Mouse (Mus musculus) heart, embryonic 12.5 days (tissue): ENCODE data around the gene Pex14. TPM values are rescaled to one million over a fixed set of nuclear protein-coding genes. Genes with fewer than 3 reads are reported as not detected.

ENCODE experiments used
- ATAC-seq: fragments of 200-750 bp; cut with Nextera tagmentation; 2 replicates; pipeline ENCODE4 v1.8.0; 2017; ENCODE audit warnings: moderate TSS enrichment, moderate library complexity; ENCODE audit not compliant: insufficient number of reproducible peaks, low FRiP score
- H3K27ac ChIP-seq: fragments of 300-500 bp; sonication (generic); 2 replicates; pipeline ENCODE4 v1.5.1; 2016; ENCODE audit warnings: mild to moderate bottlenecking, moderate library complexity; ENCODE audit not compliant: poor library complexity, severe bottlenecking
- H3K27me3 ChIP-seq: fragments of 300-500 bp; sonication (generic); replicated peaks from 2 replicates; pipeline ENCODE4 v1.6.1; 2016; ENCODE audit warnings: mild to moderate bottlenecking, moderate library complexity
- H3K36me3 ChIP-seq: fragments of 300-500 bp; sonication (generic); 2 replicates; pipeline ENCODE4 v1.6.1; 2016; ENCODE audit warnings: mild to moderate bottlenecking, moderate library complexity
- H3K4me1 ChIP-seq: fragments of 300-500 bp; sonication (generic); replicated peaks from 2 replicates; pipeline ENCODE4 v1.6.1; 2016; ENCODE audit warnings: mild to moderate bottlenecking
- H3K4me2 ChIP-seq: fragments of 300-500 bp; sonication (generic); 2 replicates; pipeline ENCODE4 v1.6.1; 2016; ENCODE audit warnings: mild to moderate bottlenecking, moderate library complexity
- H3K4me3 ChIP-seq: fragments of 300-500 bp; sonication (generic); 2 replicates; pipeline ENCODE4 v1.5.1; 2016; ENCODE audit warnings: mild to moderate bottlenecking
- H3K9ac ChIP-seq: fragments of 300-500 bp; sonication (generic); 2 replicates; pipeline ENCODE4 v1.6.1; 2016; ENCODE audit warnings: mild to moderate bottlenecking, moderate library complexity
- H3K9me3 ChIP-seq: fragments of 300-500 bp; sonication (generic); replicated peaks from 2 replicates; pipeline ENCODE4 v1.6.1; 2016; ENCODE audit warnings: mild to moderate bottlenecking, moderate library complexity
- WGBS: fragments of 180-500 bp; shearing (Covaris S2); methylation state at CpG from one replicate; pipeline ENCODE4 v1.1.7; 2016; 5-methylcytosine and 5-hydroxymethylcytosine counted together
- polyA plus RNA-seq: library from polyadenylated mRNA; unstranded; fragments of >200 nt; fragmentation: Nextera tagmentation; extraction: Ambion mirVana; gene quantifications from 2 replicates; pipeline ENCODE4 v1.2.1, GENCODE M21; 2016

Gene Pex14
- polyA plus RNA-seq, 1 experiment from 2014 or later: 44.3 TPM

- H3K9ac ChIP-seq: no peak overlapping the region
- no peak overlapping the region for H3K27ac ChIP-seq
- no peak overlapping the region for H3K4me3 ChIP-seq
- WGBS: 67% methylated on average over 6 of the region's 6 CpGs
- 0 out of 2 replicates have a peak, but pooled peaks cover 3% of the 10 kb centered on the region for H3K36me3 ChIP-seq
- H3K27me3 ChIP-seq: no peaks in the 10 kb centered on the region
- no peak for ATAC-seq
- H3K4me1 ChIP-seq: peaks cover 8% of the 10 kb centered on the region; the same call in 1 of the 2 replicates
- no peak overlapping the region for H3K4me2 ChIP-seq
- no peaks in the 10 kb centered on the region for H3K9me3 ChIP-seq
These were observed 80.2 kb downstream of the Pex14 start for GRCm38 (mm10) chr4:149019456-149019855.

GRCm38 (mm10) chr4:149006756-149007155 lies 92.9 kb downstream of the Pex14 start:
- H3K36me3 ChIP-seq: 0 out of 2 replicates have a peak, but pooled peaks cover 3% of the 10 kb centered on the region
- ATAC-seq: no peak
- no peak overlapping the region for H3K9ac ChIP-seq
- H3K27ac ChIP-seq: no peak overlapping the region
- H3K9me3 ChIP-seq: no peaks in the 10 kb centered on the region
- no peak overlapping the region for H3K4me2 ChIP-seq
- WGBS: 88% methylated on average over 6 of the region's 6 CpGs
- H3K27me3 ChIP-seq: no peaks in the 10 kb centered on the region
- H3K4me3 ChIP-seq: no peak overlapping the region
- H3K4me1 ChIP-seq: peaks cover 15% of the 10 kb centered on the region

- Histone ChIP-seq H3K27me3 (no peaks in the 10 kb centered on the region), H3K4me2 (no peak overlapping the region), H3K9me3 (no peaks in the 10 kb centered on the region), H3K4me1 (peaks cover 15% of the 10 kb centered on the region), H3K36me3 (0 out of 2 replicates have a peak, but pooled peaks cover 4% of the 10 kb centered on the region), H3K27ac (no peak overlapping the region), H3K9ac (no peak overlapping the region), H3K4me3 (no peak overlapping the region)
- ATAC-seq: no peak
- WGBS: 90% methylated on average over 3 of the region's 3 CpGs
These were observed 93.6 kb downstream of the Pex14 start for GRCm38 (mm10) chr4:149006107-149006506.

- whole genome bisulfite sequencing: 92% methylated on average over 11 of the region's 11 CpGs
These were observed 97.1 kb downstream of the Pex14 start for GRCm38 (mm10) chr4:149002441-149003093.

GRCm38 (mm10) chr4:149001515-149001914 lies 98.2 kb downstream of the Pex14 start:
- Histone ChIP-seq H3K4me3 (no peak overlapping the region), H3K9me3 (no peaks in the 10 kb centered on the region), H3K36me3 (peaks cover 12% of the 10 kb centered on the region; the same call in 1 of the 2 replicates), H3K4me1 (no peaks in the 10 kb centered on the region), H3K9ac (no peak overlapping the region), H3K27ac (no peak overlapping the region), H3K27me3 (no peaks in the 10 kb centered on the region), H3K4me2 (no peak overlapping the region)
- ATAC-seq: no peak
- 89% methylated on average over 5 of the region's 5 CpGs for WGBS

More at GRCm38 (mm10) chr4:149002441-149003093, 97.1 kb downstream of the Pex14 start:
- H3K27me3 ChIP-seq: no peaks in the 10 kb centered on the region
- H3K36me3 ChIP-seq: peaks cover 12% of the 10 kb centered on the region; the same call in 1 of the 2 replicates
- no peak overlapping the region for H3K9ac ChIP-seq
- no peak overlapping the region for H3K4me2 ChIP-seq
- H3K4me1 ChIP-seq: peaks cover under 1% of the 10 kb centered on the region; the same call in 1 of the 2 replicates
- no peaks in the 10 kb centered on the region for H3K9me3 ChIP-seq
- no peak overlapping the region for H3K4me3 ChIP-seq
- H3K27ac ChIP-seq: no peak overlapping the region
- no peak for ATAC-seq

- peaks cover 12% of the 10 kb centered on the region; the same call in 1 of the 2 replicates for H3K36me3 ChIP-seq
- 90% methylated on average over 6 of the region's 6 CpGs for WGBS
- H3K9me3 ChIP-seq: no peaks in the 10 kb centered on the region
- no peak overlapping the region for H3K27ac ChIP-seq
- H3K4me3 ChIP-seq: no peak overlapping the region
- no peak overlapping the region for H3K9ac ChIP-seq
- H3K4me2 ChIP-seq: no peak overlapping the region
- no peak for ATAC-seq
- H3K27me3 ChIP-seq: no peaks in the 10 kb centered on the region
- no peaks in the 10 kb centered on the region for H3K4me1 ChIP-seq
These were observed 98.9 kb downstream of the Pex14 start for GRCm38 (mm10) chr4:149000746-149001145.

- Histone ChIP-seq H3K4me2 (no peak overlapping the region), H3K36me3 (0 out of 2 replicates have a peak, but pooled peaks cover 7% of the 10 kb centered on the region), H3K9me3 (no peaks in the 10 kb centered on the region), H3K9ac (no peak overlapping the region), H3K27ac (no peak overlapping the region), H3K4me1 (peaks cover 6% of the 10 kb centered on the region), H3K27me3 (no peaks in the 10 kb centered on the region), H3K4me3 (no peak overlapping the region)
- no peak for ATAC-seq
- 83% methylated on average over 5 of the region's 5 CpGs for WGBS
These were observed 105.7 kb downstream of the Pex14 start for GRCm38 (mm10) chr4:148993948-148994347.

- Histone ChIP-seq H3K9ac (no peak overlapping the region), H3K27ac (no peak overlapping the region), H3K4me2 (no peak overlapping the region), H3K9me3 (no peaks in the 10 kb centered on the region), H3K36me3 (no peaks in the 10 kb centered on the region), H3K4me1 (peaks cover 45% of the 10 kb centered on the region), H3K4me3 (no peak overlapping the region), H3K27me3 (no peaks in the 10 kb centered on the region)
- no peak for ATAC-seq
- WGBS: 31% methylated on average over 2 of the region's 2 CpGs
These were observed 109.6 kb downstream of the Pex14 start for GRCm38 (mm10) chr4:148990038-148990437.

- Histone ChIP-seq H3K9ac (peak overlapping the region; percentile 22; the same call in 1 of the 2 replicates), H3K9me3 (no peaks in the 10 kb centered on the region), H3K4me3 (no peak overlapping the region), H3K27me3 (no peaks in the 10 kb centered on the region), H3K36me3 (peaks cover 12% of the 10 kb centered on the region), H3K4me2 (no peak overlapping the region), H3K27ac (no peak overlapping the region), H3K4me1 (peaks cover 59% of the 10 kb centered on the region)
- WGBS: 54% methylated on average over 24 of the region's 24 CpGs
- ATAC-seq: no peak
These were observed 113.9 kb downstream of the Pex14 start for GRCm38 (mm10) chr4:148985541-148986476.

GRCm38 (mm10) chr4:148984701-148985540 lies 114.8 kb downstream of the Pex14 start:
- Histone ChIP-seq H3K4me2 (no peak overlapping the region), H3K27ac (no peak overlapping the region), H3K9ac (no peak overlapping the region), H3K4me1 (peaks cover 63% of the 10 kb centered on the region), H3K9me3 (no peaks in the 10 kb centered on the region), H3K36me3 (peaks cover 12% of the 10 kb centered on the region), H3K27me3 (no peaks in the 10 kb centered on the region), H3K4me3 (no peak overlapping the region)
- ATAC-seq: no peak
- WGBS: 76% methylated on average over 19 of the region's 19 CpGs
